Mouse (Mus musculus): Measurements from ENCODE around the gene Egfem1. TPM values are rescaled to one million over a fixed set of nuclear protein-coding genes. Genes with fewer than 3 reads are reported as not detected.

Egfem1 gene
- polyA plus RNA-seq, 1 experiment = not detected

- TF ChIP-seq POLR2A (IDR thresholded peaks at IDR 0.05; ENCODE audit: borderline replicate concordance, control insufficient read depth, low read depth, low read length) = no peak
- TF ChIP-seq CTCF (IDR thresholded peaks at IDR 0.05; ENCODE audit: control insufficient read depth, insufficient read depth, low read length) = no peak
- Histone ChIP-seq H3K4me3 (replicated peaks; ENCODE audit: control insufficient read depth, low read depth, low read length) (no peak overlapping the region), H3K4me1 (ENCODE audit: control insufficient read depth, insufficient read depth, low read length) (no peaks in the 10 kb centered on the region), H3K27ac (ENCODE audit: control insufficient read depth, insufficient read depth, low read depth, low read length, poor library complexity) (no peak overlapping the region)
- 72% methylated on average over 4 of the region's 4 CpGs for WGBS
These were observed 209.8 kb downstream of the Egfem1 start for GRCm38 (mm10) chr3:29291633-29292032.

- WGBS = 65% methylated on average over 3 of the region's 3 CpGs
- no peaks in the 10 kb centered on the region for H3K4me1 ChIP-seq (ENCODE audit: control insufficient read depth, insufficient read depth, low read length)
- H3K4me3 ChIP-seq (replicated peaks; ENCODE audit: control insufficient read depth, low read depth, low read length) = no peak overlapping the region
- TF ChIP-seq CTCF (IDR thresholded peaks at IDR 0.05; ENCODE audit: control insufficient read depth, insufficient read depth, low read length) (no peak), POLR2A (IDR thresholded peaks at IDR 0.05; ENCODE audit: borderline replicate concordance, control insufficient read depth, low read depth, low read length) (no peak)
- no peak overlapping the region for H3K27ac ChIP-seq (ENCODE audit: control insufficient read depth, insufficient read depth, low read depth, low read length, poor library complexity)
These were observed 210.4 kb downstream of the Egfem1 start for GRCm38 (mm10) chr3:29292251-29292650.

GRCm38 (mm10) chr3:29293230-29293629 lies 211.4 kb downstream of the Egfem1 start:
- 66% methylated on average over 4 of the region's 4 CpGs for WGBS
- Histone ChIP-seq H3K4me1 (ENCODE audit: control insufficient read depth, insufficient read depth, low read length) (no peaks in the 10 kb centered on the region), H3K27ac (ENCODE audit: control insufficient read depth, insufficient read depth, low read depth, low read length, poor library complexity) (no peak overlapping the region), H3K4me3 (replicated peaks; ENCODE audit: control insufficient read depth, low read depth, low read length) (no peak overlapping the region)
- TF ChIP-seq POLR2A (IDR thresholded peaks at IDR 0.05; ENCODE audit: borderline replicate concordance, control insufficient read depth, low read depth, low read length) (no peak), CTCF (IDR thresholded peaks at IDR 0.05; ENCODE audit: control insufficient read depth, insufficient read depth, low read length) (no peak)

- H3K4me1 ChIP-seq (ENCODE audit: control insufficient read depth, insufficient read depth, low read length) = no peaks in the 10 kb centered on the region
- WGBS = 56% methylated on average over 3 of the region's 3 CpGs
- H3K27ac ChIP-seq (ENCODE audit: control insufficient read depth, insufficient read depth, low read depth, low read length, poor library complexity) = no peak overlapping the region
- TF ChIP-seq CTCF (IDR thresholded peaks at IDR 0.05; ENCODE audit: control insufficient read depth, insufficient read depth, low read length) (no peak), POLR2A (IDR thresholded peaks at IDR 0.05; ENCODE audit: borderline replicate concordance, control insufficient read depth, low read depth, low read length) (no peak)
- no peak overlapping the region for H3K4me3 ChIP-seq (replicated peaks; ENCODE audit: control insufficient read depth, low read depth, low read length)
These were observed 260.5 kb downstream of the Egfem1 start for GRCm38 (mm10) chr3:29342223-29342791.

GRCm38 (mm10) chr3:29345805-29346204 lies 264.0 kb downstream of the Egfem1 start:
- 76% methylated on average over 3 of the region's 3 CpGs for WGBS
- Histone ChIP-seq H3K4me3 (replicated peaks; ENCODE audit: control insufficient read depth, low read depth, low read length) (no peak overlapping the region), H3K27ac (ENCODE audit: control insufficient read depth, insufficient read depth, low read depth, low read length, poor library complexity) (no peak overlapping the region), H3K4me1 (ENCODE audit: control insufficient read depth, insufficient read depth, low read length) (no peaks in the 10 kb centered on the region)
- TF ChIP-seq CTCF (IDR thresholded peaks at IDR 0.05; ENCODE audit: control insufficient read depth, insufficient read depth, low read length) (no peak), POLR2A (IDR thresholded peaks at IDR 0.05; ENCODE audit: borderline replicate concordance, control insufficient read depth, low read depth, low read length) (no peak)

- no peak overlapping the region for H3K27ac ChIP-seq (ENCODE audit: control insufficient read depth, insufficient read depth, low read depth, low read length, poor library complexity)
- no peak for TF ChIP-seq CTCF (IDR thresholded peaks at IDR 0.05; ENCODE audit: control insufficient read depth, insufficient read depth, low read length)
- no peak for TF ChIP-seq POLR2A (IDR thresholded peaks at IDR 0.05; ENCODE audit: borderline replicate concordance, control insufficient read depth, low read depth, low read length)
- no peaks in the 10 kb centered on the region for H3K4me1 ChIP-seq (ENCODE audit: control insufficient read depth, insufficient read depth, low read length)
- H3K4me3 ChIP-seq (replicated peaks; ENCODE audit: control insufficient read depth, low read depth, low read length) = no peak overlapping the region
- 73% methylated on average over 8 of the region's 8 CpGs for WGBS
These were observed 285.1 kb downstream of the Egfem1 start for GRCm38 (mm10) chr3:29366907-29367306.

- Histone ChIP-seq H3K27ac (ENCODE audit: control insufficient read depth, insufficient read depth, low read depth, low read length, poor library complexity) (no peak overlapping the region), H3K4me3 (replicated peaks; ENCODE audit: control insufficient read depth, low read depth, low read length) (no peak overlapping the region), H3K4me1 (ENCODE audit: control insufficient read depth, insufficient read depth, low read length) (no peaks in the 10 kb centered on the region)
- 53% methylated on average over 5 of the region's 5 CpGs for WGBS
- no peak for TF ChIP-seq POLR2A (IDR thresholded peaks at IDR 0.05; ENCODE audit: borderline replicate concordance, control insufficient read depth, low read depth, low read length)
- TF ChIP-seq CTCF (IDR thresholded peaks at IDR 0.05; ENCODE audit: control insufficient read depth, insufficient read depth, low read length) = no peak
These were observed 288.7 kb downstream of the Egfem1 start for GRCm38 (mm10) chr3:29370519-29370918.

- no peaks in the 10 kb centered on the region for H3K4me1 ChIP-seq (ENCODE audit: control insufficient read depth, insufficient read depth, low read length)
- no peak for TF ChIP-seq POLR2A (IDR thresholded peaks at IDR 0.05; ENCODE audit: borderline replicate concordance, control insufficient read depth, low read depth, low read length)
- TF ChIP-seq CTCF (IDR thresholded peaks at IDR 0.05; ENCODE audit: control insufficient read depth, insufficient read depth, low read length) = no peak
- no peak overlapping the region for H3K27ac ChIP-seq (ENCODE audit: control insufficient read depth, insufficient read depth, low read depth, low read length, poor library complexity)
- 71% methylated on average over 2 of the region's 2 CpGs for WGBS
- no peak overlapping the region for H3K4me3 ChIP-seq (replicated peaks; ENCODE audit: control insufficient read depth, low read depth, low read length)
These were observed 299.4 kb downstream of the Egfem1 start for GRCm38 (mm10) chr3:29381255-29381654.

GRCm38 (mm10) chr3:29399064-29399463 lies 317.2 kb downstream of the Egfem1 start:
- WGBS = 71% methylated on average over 3 of the region's 3 CpGs
- no peak overlapping the region for H3K4me3 ChIP-seq (replicated peaks; ENCODE audit: control insufficient read depth, low read depth, low read length)
- TF ChIP-seq CTCF (IDR thresholded peaks at IDR 0.05; ENCODE audit: control insufficient read depth, insufficient read depth, low read length) (no peak), POLR2A (IDR thresholded peaks at IDR 0.05; ENCODE audit: borderline replicate concordance, control insufficient read depth, low read depth, low read length) (no peak)

More at GRCm38 (mm10) chr3:29399064-29399463, 317.2 kb downstream of the Egfem1 start:
- Histone ChIP-seq H3K27ac (ENCODE audit: control insufficient read depth, insufficient read depth, low read depth, low read length, poor library complexity) (no peak overlapping the region), H3K4me1 (ENCODE audit: control insufficient read depth, insufficient read depth, low read length) (no peaks in the 10 kb centered on the region)
